Mouse (Mus musculus) neural tube, embryonic 12.5 days (tissue): ENCODE measurements at regions not wholly inside any gene's neighbourhood (a gene's known extent, or its start where the extent isn't known, plus 50 kb on each side); places are given as distances from the start of the nearest gene placed in this dataset.

ENCODE experiments used
- ATAC-seq: fragments of 200-750 bp; cut with Nextera tagmentation; 2 replicates; pipeline ENCODE4 v1.8.0; 2017; ENCODE audit warnings: low read depth, mild to moderate bottlenecking, moderate TSS enrichment, moderate library complexity; ENCODE audit not compliant: low FRiP score
- H3K27ac ChIP-seq: fragments of 300-500 bp; sonication (generic); 2 replicates; pipeline ENCODE4 v1.5.1; 2016
- H3K27me3 ChIP-seq: fragments of 300-500 bp; sonication (generic); replicated peaks from 2 replicates; pipeline ENCODE4 v1.6.1; 2016; ENCODE audit warnings: mild to moderate bottlenecking
- H3K36me3 ChIP-seq: fragments of 300-500 bp; sonication (generic); 2 replicates; pipeline ENCODE4 v1.6.1; 2016; ENCODE audit warnings: mild to moderate bottlenecking
- H3K4me1 ChIP-seq: fragments of 300-500 bp; sonication (generic); 2 replicates; pipeline ENCODE4 v1.6.1; 2016
- H3K4me2 ChIP-seq: fragments of 300-500 bp; sonication (generic); replicated peaks from 2 replicates; pipeline ENCODE4 v1.6.1; 2016; ENCODE audit warnings: mild to moderate bottlenecking
- H3K4me3 ChIP-seq: fragments of 300-500 bp; sonication (generic); 2 replicates; pipeline ENCODE4 v1.5.1; 2016
- H3K9ac ChIP-seq: fragments of 300-500 bp; sonication (generic); 2 replicates; pipeline ENCODE4 v1.6.1; 2016; ENCODE audit warnings: mild to moderate bottlenecking
- H3K9me3 ChIP-seq: fragments of 300-500 bp; sonication (generic); 2 replicates; pipeline ENCODE4 v1.6.1; 2016; ENCODE audit warnings: mild to moderate bottlenecking
- WGBS: fragments of 180-500 bp; shearing (Covaris S2); methylation state at CpG from one replicate; pipeline ENCODE4 v1.1.7; 2016; 5-methylcytosine and 5-hydroxymethylcytosine counted together

DNA sequence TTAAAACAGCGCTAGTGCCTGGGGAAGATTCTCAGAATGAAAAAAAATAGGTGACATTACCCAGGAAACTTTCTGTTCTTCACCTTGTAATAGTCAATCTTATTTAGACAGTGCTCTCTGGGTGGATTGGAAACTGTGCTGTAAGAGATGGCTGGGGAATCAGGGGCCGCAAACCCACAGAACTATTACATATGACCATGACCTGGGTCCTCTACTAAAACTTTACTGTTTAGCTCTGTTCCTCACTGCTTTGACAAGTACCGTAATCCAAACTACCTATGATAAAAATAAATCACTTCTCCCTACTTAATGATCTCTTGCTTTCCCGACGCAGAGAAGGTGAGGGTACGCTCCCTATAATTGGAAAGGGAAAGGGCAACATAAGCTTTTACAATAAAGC is 157.6 kb upstream of the Adgrl2 start:
- Histone ChIP-seq H3K9ac (no peak overlapping the region), H3K4me2 (no peak overlapping the region), H3K4me1 (no peaks in the 10 kb centered on the region), H3K27ac (no peak overlapping the region), H3K36me3 (no peaks in the 10 kb centered on the region), H3K9me3 (no peaks in the 10 kb centered on the region), H3K27me3 (no peaks in the 10 kb centered on the region), H3K4me3 (no peak overlapping the region)
- WGBS = 91% methylated on average over 6 of the region's 6 CpGs
- no peak for ATAC-seq

DNA sequence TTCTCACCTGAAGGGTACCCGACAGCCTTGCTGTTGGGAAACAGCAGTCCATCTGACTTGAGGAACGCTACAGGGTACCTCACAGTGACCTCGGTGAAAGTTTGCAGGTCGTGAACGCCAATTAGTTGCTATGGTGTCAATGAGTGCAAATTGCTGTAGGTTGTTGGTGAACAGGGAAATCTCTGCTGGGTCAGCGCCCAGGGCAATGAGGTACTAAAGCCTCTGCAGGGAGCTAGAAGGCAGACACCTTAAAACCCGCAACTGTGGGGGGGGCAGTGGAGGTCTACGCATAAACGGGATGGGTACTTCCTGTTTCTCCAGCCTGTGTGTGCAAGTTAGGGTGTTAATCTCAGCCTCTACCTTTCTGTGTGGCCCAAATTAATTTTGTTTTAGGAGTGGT is 156.3 kb upstream of the Adgrl2 start:
- 20% methylated on average over 9 of the region's 9 CpGs for WGBS
- no peak for ATAC-seq

DNA sequence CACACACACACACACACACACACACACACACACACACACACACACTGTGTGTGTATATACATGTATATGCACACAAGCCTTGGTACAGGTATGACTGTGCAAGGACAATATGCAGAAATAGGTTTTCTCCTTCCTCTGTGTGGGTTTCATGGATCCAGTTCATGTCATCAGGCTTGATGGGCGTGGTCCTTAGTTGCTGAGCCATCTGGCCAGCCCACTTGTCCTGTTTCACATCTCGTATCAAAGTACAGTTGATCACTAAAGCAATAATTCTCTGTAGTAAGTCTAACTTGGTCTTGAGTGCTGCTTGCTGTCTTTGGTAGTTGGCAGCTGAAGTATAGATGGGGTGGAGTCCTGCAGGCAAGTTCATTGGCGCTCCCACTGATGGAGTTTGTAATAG is 150.1 kb upstream of the Adgrl2 start:
- Histone ChIP-seq H3K36me3 (no peaks in the 10 kb centered on the region), H3K27me3 (no peaks in the 10 kb centered on the region), H3K9me3 (no peaks in the 10 kb centered on the region), H3K27ac (no peak overlapping the region), H3K4me3 (no peak overlapping the region), H3K4me1 (no peaks in the 10 kb centered on the region), H3K9ac (no peak overlapping the region), H3K4me2 (no peak overlapping the region)
- 85% methylated on average over 3 of the region's 3 CpGs for WGBS
- no peak for ATAC-seq

More for the DNA sequence above, 156.3 kb upstream of the Adgrl2 start:
- no peaks in the 10 kb centered on the region for H3K36me3 ChIP-seq
- H3K9me3 ChIP-seq = no peaks in the 10 kb centered on the region
- H3K4me1 ChIP-seq = no peaks in the 10 kb centered on the region
- no peaks in the 10 kb centered on the region for H3K27me3 ChIP-seq
- H3K27ac ChIP-seq = no peak overlapping the region
- H3K9ac ChIP-seq = no peak overlapping the region
- H3K4me3 ChIP-seq = no peak overlapping the region
- no peak overlapping the region for H3K4me2 ChIP-seq

DNA sequence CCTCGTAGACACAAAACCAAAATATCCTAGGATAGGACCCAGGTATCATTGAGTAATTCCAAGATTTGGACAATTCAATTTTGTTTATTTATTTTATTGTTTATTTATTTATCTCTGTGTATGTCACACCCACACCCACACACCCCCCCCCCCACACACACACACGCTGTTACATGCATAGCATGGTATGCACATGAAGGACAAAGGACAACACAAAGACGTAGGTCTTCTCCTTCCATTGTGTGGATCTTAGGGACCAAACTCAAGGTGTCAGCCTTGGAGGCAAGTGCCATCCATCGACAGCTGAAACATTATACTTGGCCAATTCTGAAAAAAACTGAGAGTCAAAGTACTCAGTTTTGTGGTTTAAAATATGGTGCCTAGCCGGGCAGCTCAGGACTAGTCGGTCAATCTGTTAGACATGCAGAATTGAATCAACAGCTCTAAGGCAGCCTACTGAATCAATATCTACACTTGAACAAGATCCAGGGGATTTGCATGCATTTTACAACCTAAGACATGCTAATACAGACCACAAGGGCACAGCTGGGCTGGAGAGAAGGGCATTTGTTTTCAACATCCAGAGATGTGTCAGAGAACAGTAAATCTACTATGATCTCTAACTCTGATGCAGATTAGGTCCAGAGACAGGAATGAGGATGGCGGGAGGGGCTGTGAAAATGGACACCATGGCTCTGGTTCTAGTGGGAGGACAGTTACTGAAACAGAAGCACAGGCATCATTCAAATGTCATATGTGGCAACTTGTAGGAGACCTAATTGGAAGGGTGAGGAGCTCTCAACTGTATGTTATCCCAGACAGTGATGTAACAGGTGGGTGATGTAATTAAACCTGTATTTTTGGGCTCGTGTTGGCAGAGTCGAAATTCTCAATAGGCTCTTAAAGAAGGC is 143.9 kb upstream of the Adgrl2 start:
- Histone ChIP-seq H3K4me2 (no peak overlapping the region), H3K9ac (no peak overlapping the region), H3K36me3 (no peaks in the 10 kb centered on the region), H3K27ac (no peak overlapping the region), H3K27me3 (no peaks in the 10 kb centered on the region), H3K4me3 (no peak overlapping the region), H3K9me3 (no peaks in the 10 kb centered on the region), H3K4me1 (no peaks in the 10 kb centered on the region)
- no peak for ATAC-seq
- 81% methylated on average over 9 of the region's 9 CpGs for WGBS

DNA sequence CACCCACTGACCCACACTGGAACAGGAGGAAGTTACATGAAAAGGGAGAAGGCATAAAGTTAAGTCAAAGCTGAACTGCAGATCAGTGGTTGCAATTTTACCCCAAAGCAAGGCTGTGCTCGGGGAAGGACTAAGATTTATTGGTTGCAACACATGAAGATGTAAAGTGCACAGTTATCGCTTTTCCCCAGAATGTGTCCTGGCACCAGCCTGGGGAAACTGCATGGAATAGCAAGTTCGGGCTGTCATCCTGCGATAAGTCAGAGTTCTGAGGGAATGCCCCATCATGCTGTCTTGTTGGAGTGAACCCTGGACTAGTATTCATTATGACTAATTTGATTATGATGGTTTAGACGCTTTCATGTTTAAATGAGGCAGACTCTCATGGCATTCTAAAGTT is 128.5 kb upstream of the Adgrl2 start:
- H3K27ac ChIP-seq = no peak overlapping the region
- ATAC-seq = no peak
- H3K4me2 ChIP-seq = no peak overlapping the region
- H3K36me3 ChIP-seq = no peaks in the 10 kb centered on the region
- no peak overlapping the region for H3K9ac ChIP-seq
- no peak overlapping the region for H3K4me3 ChIP-seq
- no peaks in the 10 kb centered on the region for H3K9me3 ChIP-seq
- H3K4me1 ChIP-seq = no peaks in the 10 kb centered on the region
- WGBS = 86% methylated on average over 5 of the region's 5 CpGs
- H3K27me3 ChIP-seq = no peaks in the 10 kb centered on the region

DNA sequence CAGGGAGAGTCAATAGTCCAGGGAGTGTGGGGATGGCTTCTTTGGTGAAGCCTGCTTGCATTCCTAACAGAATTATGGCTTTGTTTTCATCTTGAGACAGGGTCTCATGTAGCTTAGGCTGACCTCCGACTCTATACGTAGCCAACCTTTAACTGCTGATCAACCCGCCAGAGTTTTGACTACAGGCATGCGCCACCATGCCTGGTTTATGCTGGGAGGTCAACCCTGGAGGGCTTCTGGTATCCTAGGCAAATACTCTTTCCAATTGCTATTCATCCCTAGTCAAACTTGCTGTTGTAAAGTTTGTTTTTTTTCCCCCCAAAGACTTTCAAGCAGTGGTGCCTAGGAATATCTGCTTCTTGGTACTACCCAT is 127.3 kb upstream of the Adgrl2 start:
- 94% methylated on average over 4 of the region's 4 CpGs for WGBS
- H3K9ac ChIP-seq = no peak overlapping the region
- H3K4me3 ChIP-seq = no peak overlapping the region
- H3K4me1 ChIP-seq = no peaks in the 10 kb centered on the region
- no peak overlapping the region for H3K4me2 ChIP-seq
- no peak overlapping the region for H3K27ac ChIP-seq
- H3K36me3 ChIP-seq = no peaks in the 10 kb centered on the region
- H3K9me3 ChIP-seq = no peaks in the 10 kb centered on the region
- no peaks in the 10 kb centered on the region for H3K27me3 ChIP-seq
- no peak for ATAC-seq

DNA sequence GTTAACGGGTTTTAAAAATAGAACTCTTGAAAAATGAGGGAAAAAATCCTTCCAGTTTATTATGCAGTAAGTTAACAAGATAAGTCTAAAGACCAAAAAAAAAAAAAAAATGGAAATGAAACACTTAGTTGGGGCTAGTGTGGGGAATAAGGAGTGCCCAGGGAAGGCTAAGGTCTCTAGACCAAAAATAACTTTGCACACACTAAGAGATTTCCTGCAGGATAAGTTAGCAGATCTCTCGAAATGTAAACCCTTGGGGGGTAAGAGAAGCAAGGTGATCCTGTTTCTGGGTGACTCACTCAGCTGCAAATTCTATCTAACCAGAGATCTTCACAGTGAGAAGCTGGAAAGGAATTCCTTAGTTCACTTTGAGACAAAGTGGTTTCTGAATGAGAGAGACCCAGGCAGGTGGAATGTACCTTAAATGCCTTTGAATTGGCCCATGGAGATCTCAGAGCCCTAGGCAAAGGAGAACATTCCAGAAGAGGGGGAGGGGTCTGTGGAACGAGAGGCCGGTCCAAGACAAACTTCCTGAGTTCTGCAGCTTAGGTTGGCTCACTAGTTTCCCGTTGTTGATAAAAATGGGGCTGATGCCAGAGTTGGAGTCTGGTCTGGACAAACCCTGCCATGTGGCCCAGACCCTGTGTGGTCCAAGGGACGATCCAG is 126.8 kb upstream of the Adgrl2 start:
- H3K4me1 ChIP-seq = no peaks in the 10 kb centered on the region
- H3K9me3 ChIP-seq = no peaks in the 10 kb centered on the region
- H3K9ac ChIP-seq = no peak overlapping the region
- H3K4me2 ChIP-seq = no peak overlapping the region
- 72% methylated on average over 6 of the region's 6 CpGs for WGBS
- H3K36me3 ChIP-seq = no peaks in the 10 kb centered on the region
- no peak for ATAC-seq
- H3K4me3 ChIP-seq = no peak overlapping the region
- H3K27me3 ChIP-seq = no peaks in the 10 kb centered on the region
- no peak overlapping the region for H3K27ac ChIP-seq

DNA sequence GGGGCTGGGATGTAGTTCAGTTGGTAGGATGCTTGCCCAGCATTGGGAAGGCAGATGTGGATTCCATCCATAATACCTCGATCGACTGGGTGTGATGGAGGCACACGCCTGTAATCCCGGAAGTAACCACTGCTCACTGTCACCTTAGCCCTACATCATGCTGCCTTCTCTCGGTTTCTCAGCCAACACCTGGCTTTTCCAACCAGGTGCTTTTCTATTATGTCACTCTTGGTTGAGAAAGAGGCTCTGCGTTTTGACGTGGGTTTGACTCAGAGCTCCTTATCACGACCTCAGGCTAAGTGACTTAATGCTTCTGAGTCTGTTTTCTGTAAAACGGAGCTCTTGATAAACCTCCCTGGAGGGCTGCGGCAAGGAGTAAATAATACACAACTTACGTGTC is 126.2 kb upstream of the Adgrl2 start:
- ATAC-seq = no peak
- Histone ChIP-seq H3K9me3 (no peaks in the 10 kb centered on the region), H3K4me2 (no peak overlapping the region), H3K27ac (no peak overlapping the region), H3K4me1 (no peaks in the 10 kb centered on the region), H3K36me3 (no peaks in the 10 kb centered on the region), H3K27me3 (no peaks in the 10 kb centered on the region), H3K9ac (no peak overlapping the region), H3K4me3 (no peak overlapping the region)
- WGBS = 89% methylated on average over 11 of the region's 11 CpGs

DNA sequence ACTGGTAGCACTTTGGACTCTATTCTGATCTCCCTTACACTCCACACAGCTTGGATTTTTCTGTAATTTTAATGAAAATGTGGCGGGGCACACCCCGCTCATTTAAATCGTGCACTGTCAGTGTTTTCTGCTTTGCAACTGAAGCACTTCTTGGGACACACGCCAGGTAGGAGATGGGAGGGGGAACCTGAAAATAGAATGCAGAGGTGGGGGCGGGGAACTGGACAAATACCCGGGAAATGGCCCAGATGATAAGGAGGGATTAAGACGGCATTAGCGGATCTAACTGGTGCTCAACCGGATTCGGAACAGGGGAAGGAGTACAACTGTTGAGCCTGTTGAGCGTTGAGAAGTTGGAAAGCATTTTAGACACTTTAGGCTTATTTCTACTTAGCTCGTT is 125.5 kb upstream of the Adgrl2 start:
- Histone ChIP-seq H3K4me2 (no peak overlapping the region), H3K36me3 (no peaks in the 10 kb centered on the region), H3K9me3 (no peaks in the 10 kb centered on the region), H3K27ac (no peak overlapping the region), H3K27me3 (no peaks in the 10 kb centered on the region), H3K9ac (no peak overlapping the region), H3K4me1 (no peaks in the 10 kb centered on the region), H3K4me3 (no peak overlapping the region)
- ATAC-seq = no peak
- 93% methylated on average over 12 of the region's 12 CpGs for WGBS

DNA sequence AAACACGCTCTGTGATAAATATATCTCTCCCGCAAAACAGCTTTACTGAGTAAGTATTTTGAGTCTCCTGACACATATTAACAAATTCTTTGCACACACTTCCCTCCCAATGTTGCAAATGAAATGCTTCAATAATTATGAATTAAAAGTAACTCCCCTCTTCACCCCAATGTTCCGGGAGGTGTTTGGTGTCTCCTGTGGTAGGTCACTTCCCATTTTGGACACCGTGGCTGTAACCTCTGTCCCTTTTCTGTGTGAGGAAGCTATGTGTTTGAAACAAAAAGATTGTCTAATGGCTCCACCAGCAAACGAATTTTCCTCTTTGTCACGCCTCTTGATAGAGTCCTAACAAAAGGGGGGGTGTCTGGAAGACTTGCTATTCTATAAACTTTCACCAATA is 122.5 kb upstream of the Adgrl2 start:
- H3K4me3 ChIP-seq = no peak overlapping the region
- H3K4me1 ChIP-seq = no peaks in the 10 kb centered on the region
- no peak for ATAC-seq
- H3K4me2 ChIP-seq = no peak overlapping the region
- H3K9ac ChIP-seq = no peak overlapping the region
- H3K9me3 ChIP-seq = no peaks in the 10 kb centered on the region
- 85% methylated on average over 6 of the region's 6 CpGs for WGBS
- no peak overlapping the region for H3K27ac ChIP-seq
- H3K36me3 ChIP-seq = no peaks in the 10 kb centered on the region
- H3K27me3 ChIP-seq = no peaks in the 10 kb centered on the region

DNA sequence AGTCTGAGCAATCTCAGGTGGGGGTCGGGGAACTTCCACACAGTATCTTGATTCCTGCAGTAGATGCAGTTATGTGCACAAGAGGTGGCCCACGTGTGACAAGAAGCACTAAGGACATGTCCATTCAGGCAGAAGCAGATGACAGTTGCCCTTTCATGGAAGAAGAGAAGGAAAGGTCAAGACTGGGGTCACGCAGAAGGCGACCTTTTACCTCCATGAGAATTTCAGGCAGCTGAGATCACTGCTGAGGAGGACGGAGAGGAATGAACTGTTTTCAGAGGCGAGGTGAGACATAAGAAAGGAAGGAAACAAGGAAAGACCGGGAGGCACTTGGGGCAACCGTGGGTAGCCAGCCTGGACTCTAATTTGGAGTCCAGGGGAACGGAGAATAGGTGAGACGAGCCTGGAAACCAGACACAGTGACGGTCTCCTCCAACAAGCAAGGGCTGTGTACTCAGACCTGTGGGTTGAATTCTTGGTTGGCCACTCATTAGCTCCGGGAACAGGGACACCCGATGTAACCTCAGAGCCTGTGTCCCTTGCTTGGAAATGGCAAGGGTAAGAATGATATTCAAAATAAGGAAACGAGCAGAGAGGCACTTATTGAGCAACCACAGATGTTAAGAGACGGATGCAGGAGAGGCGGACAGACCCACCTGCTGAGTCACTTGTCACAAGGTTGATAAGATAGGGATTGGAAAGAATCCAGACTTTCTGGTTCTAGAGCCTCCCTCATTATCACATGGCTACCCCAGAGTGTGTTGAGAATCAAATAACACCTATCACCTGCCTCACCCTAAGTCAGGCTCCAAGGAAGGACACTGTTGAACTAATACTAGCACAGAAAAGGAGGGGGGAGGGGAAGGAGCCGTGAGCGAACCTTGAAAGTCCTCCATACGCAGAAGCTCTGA is 121.4 kb upstream of the Adgrl2 start:
- no peaks in the 10 kb centered on the region for H3K27me3 ChIP-seq
- no peak overlapping the region for H3K4me3 ChIP-seq
- 59% methylated on average over 19 of the region's 19 CpGs for WGBS
- no peaks in the 10 kb centered on the region for H3K9me3 ChIP-seq
- no peak overlapping the region for H3K27ac ChIP-seq
- no peak overlapping the region for H3K9ac ChIP-seq
- ATAC-seq = no peak
- H3K4me2 ChIP-seq = no peak overlapping the region
- H3K4me1 ChIP-seq = no peaks in the 10 kb centered on the region
- no peaks in the 10 kb centered on the region for H3K36me3 ChIP-seq

DNA sequence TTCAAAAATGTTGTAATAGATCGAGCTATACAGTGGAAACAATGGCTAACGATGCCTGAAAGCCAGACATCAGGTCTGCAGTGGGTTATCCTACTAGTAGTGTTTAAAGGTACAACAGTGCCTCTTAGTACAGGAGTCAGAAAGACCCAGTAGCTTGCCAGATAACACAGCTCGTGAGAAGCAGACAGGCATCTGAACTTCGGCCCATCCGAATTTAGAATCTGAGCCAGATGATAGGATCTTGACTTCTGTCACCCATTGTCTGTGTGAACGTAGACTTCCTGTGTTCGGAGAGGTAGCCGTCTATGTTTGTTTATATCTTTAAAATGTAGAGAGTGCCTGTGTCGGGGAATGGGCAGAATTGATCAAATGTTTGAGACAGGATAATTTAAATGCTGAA is 120.5 kb upstream of the Adgrl2 start:
- Histone ChIP-seq H3K27me3 (no peaks in the 10 kb centered on the region), H3K4me3 (no peak overlapping the region), H3K9ac (no peak overlapping the region), H3K36me3 (no peaks in the 10 kb centered on the region), H3K9me3 (no peaks in the 10 kb centered on the region), H3K27ac (no peak overlapping the region), H3K4me1 (no peaks in the 10 kb centered on the region), H3K4me2 (no peak overlapping the region)
- 66% methylated on average over 9 of the region's 9 CpGs for WGBS
- no peak for ATAC-seq
